In the genomic region with DNA sequence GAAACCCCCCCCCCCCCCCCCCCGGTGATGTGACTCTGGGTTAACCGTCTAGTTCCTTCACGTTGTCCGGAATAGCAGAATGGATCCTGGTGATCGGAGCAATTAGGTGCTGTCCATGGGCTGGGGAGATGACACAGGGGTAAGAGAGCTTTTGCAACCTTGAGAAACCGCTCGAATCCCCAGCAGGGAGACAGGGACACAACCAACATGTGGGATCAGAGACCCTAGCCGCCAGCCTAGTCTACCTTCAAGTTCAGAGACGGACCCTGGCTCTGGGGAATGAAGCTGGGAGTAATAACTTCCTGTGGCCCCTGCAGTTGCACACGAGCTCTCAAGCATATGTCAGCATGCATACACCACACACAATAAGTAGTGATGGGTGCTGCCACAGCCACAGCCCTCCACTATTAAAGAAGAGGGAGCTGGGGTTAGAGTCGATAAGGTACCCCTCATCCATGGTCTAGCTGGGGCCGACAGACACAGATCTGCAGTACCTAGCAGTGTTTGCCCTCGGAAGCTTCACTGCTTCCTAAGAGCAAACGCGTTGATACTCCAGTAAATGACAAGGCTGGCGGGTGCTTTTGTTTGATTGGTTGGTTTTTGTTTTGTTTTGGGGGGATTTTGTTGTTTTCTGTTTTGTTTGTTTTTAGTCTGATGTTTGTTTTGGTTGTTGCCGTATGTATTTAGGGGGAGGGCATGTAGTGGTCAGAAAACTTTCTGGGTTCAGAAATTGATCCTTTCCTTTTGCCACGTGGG, we compare ENCODE assay signal across 7 mouse cellular contexts. TPM values are rescaled to one million over a fixed set of nuclear protein-coding genes. Genes with fewer than 3 reads are reported as not detected.
DNase-seq lines count a peak whose midpoint lies in the region; ATAC-seq and TF ChIP-seq lines count a peak whose summit lies in the region.

No protein-coding gene starts in this region.

- H3K79me2 ChIP-seq in liver, adult 2 months (ENCODE audit: control insufficient read depth, insufficient read depth, low read length): no peaks in the 10 kb centered on the region

- peak overlapping the region; percentile 78 for H3K4me2 ChIP-seq in forebrain, embryonic 14.5 days (ENCODE audit: low read length)
- peak overlapping the region; percentile 91 for H3K4me2 ChIP-seq in liver, embryonic 14.5 days (ENCODE audit: low read depth)
- peak overlapping the region; percentile 75 for H3K4me2 ChIP-seq in stomach, postnatal 0 days (replicated peaks; ENCODE audit: low read depth)

- TF ChIP-seq EP300 in liver, embryonic 14.5 days (IDR thresholded peaks at IDR 0.05; ENCODE audit: low read depth): no peak
- TF ChIP-seq EP300 in stomach, postnatal 0 days (optimal IDR thresholded peaks at IDR 0.05): no peak

- H3K4me1 ChIP-seq in liver, adult 2 months (ENCODE audit: control insufficient read depth, insufficient read depth, low read length): peaks cover 4% of the 10 kb centered on the region
- no peaks in the 10 kb centered on the region for H3K4me1 ChIP-seq in bone marrow macrophage, adult 2 months (ENCODE audit: control insufficient read depth, insufficient read depth, low read length)
- H3K4me1 ChIP-seq in forebrain, embryonic 14.5 days (ENCODE audit: control insufficient read depth, insufficient read depth, low read length): no peaks in the 10 kb centered on the region
- H3K4me1 ChIP-seq in liver, embryonic 14.5 days (replicated peaks; ENCODE audit: control insufficient read depth in 2 of 2, insufficient read depth in 2 of 2, low read length in 1 of 2): peaks cover 0 to 7% of the 10 kb centered on the region in 2 experiments; a peak in 3 of 4 replicates
- peaks cover 3% of the 10 kb centered on the region; the same call in 1 of the 2 replicates for H3K4me1 ChIP-seq in stomach, postnatal 0 days (replicated peaks; ENCODE audit: control insufficient read depth, insufficient read depth)

- H3K27me3 ChIP-seq in liver, adult 2 months (ENCODE audit: control insufficient read depth, insufficient read depth, low read length): no peaks in the 10 kb centered on the region
- no peaks in the 10 kb centered on the region for H3K27me3 ChIP-seq in forebrain, embryonic 14.5 days (replicated peaks; ENCODE audit: control insufficient read depth, insufficient read depth, low read length)
- H3K27me3 ChIP-seq in liver, embryonic 14.5 days (ENCODE audit: control insufficient read depth, insufficient read depth, low read length): no peaks in the 10 kb centered on the region
- H3K27me3 ChIP-seq in stomach, postnatal 0 days (ENCODE audit: control insufficient read depth, insufficient read depth, low read length): no peaks in the 10 kb centered on the region

- WGBS in liver, adult 2 months: 13% methylated on average over 18 of the region's 18 CpGs
- 23% methylated on average over 18 of the region's 18 CpGs for WGBS in forebrain, embryonic 14.5 days
- WGBS in liver, embryonic 14.5 days (ENCODE audit: insufficient replicate concordance): 16% methylated on average over 17 of the region's 18 CpGs
- 17% methylated on average over 17 of the region's 18 CpGs for WGBS in stomach, postnatal 0 days

- no peaks in the 10 kb centered on the region for H3K36me3 ChIP-seq in liver, adult 2 months (ENCODE audit: control insufficient read depth, insufficient read depth, low read length)
- no peaks in the 10 kb centered on the region for H3K36me3 ChIP-seq in forebrain, embryonic 14.5 days (ENCODE audit: control insufficient read depth, insufficient read depth, low read length)
- H3K36me3 ChIP-seq in liver, embryonic 14.5 days (replicated peaks; ENCODE audit: control insufficient read depth, insufficient read depth, low read depth): no peaks in the 10 kb centered on the region
- no peaks in the 10 kb centered on the region for H3K36me3 ChIP-seq in stomach, postnatal 0 days (ENCODE audit: control insufficient read depth, insufficient read depth, low read length)

- TF ChIP-seq POLR2A in liver, adult 2 months (IDR thresholded peaks at IDR 0.05; ENCODE audit: extremely low read depth, insufficient read depth, low read length): no peak
- no peak for TF ChIP-seq POLR2A in bone marrow macrophage, adult 2 months (IDR thresholded peaks at IDR 0.05; ENCODE audit: borderline replicate concordance, low read depth, low read length)

- H3K27ac ChIP-seq in liver, adult 2 months (replicated peaks; ENCODE audit: insufficient read depth, low read depth, low read length): no peak overlapping the region
- no peak overlapping the region for H3K27ac ChIP-seq in bone marrow macrophage, adult 2 months (ENCODE audit: insufficient read depth, low read depth, low read length)
- no peak overlapping the region for H3K27ac ChIP-seq in forebrain, embryonic 14.5 days (ENCODE audit: low read depth, low read length)
- no peak overlapping the region for H3K27ac ChIP-seq in liver, embryonic 14.5 days
- 0 out of 2 replicates have a peak overlapping the region, but pooled peaks have one; percentile 0 for H3K27ac ChIP-seq in stomach, postnatal 0 days (replicated peaks)

- TF ChIP-seq CTCF in liver, adult 2 months (IDR thresholded peaks at IDR 0.05; ENCODE audit: low read depth, low read length): no peak
- no peak for TF ChIP-seq CTCF in bone marrow macrophage, adult 2 months (IDR thresholded peaks at IDR 0.05; ENCODE audit: low read depth, low read length)
- TF ChIP-seq CTCF in liver, embryonic 14.5 days (IDR thresholded peaks at IDR 0.05; ENCODE audit: low read depth): no peak
- no peak for TF ChIP-seq CTCF in stomach, postnatal 0 days (IDR thresholded peaks at IDR 0.05; ENCODE audit: low read depth)

- peak overlapping the region; percentile 11 for H3K9ac ChIP-seq in liver, adult 2 months (ENCODE audit: low read depth, low read length)
- H3K9ac ChIP-seq in forebrain, embryonic 14.5 days (ENCODE audit: low read length): peak overlapping the region; percentile 73
- H3K9ac ChIP-seq in liver, embryonic 14.5 days (replicated peaks): peak overlapping the region; percentile 70
- H3K9ac ChIP-seq in stomach, postnatal 0 days (ENCODE audit: low read length): peak overlapping the region; percentile 61

- no peaks in the 10 kb centered on the region for H3K9me3 ChIP-seq in forebrain, embryonic 14.5 days (replicated peaks; ENCODE audit: control insufficient read depth, low read length)
- H3K9me3 ChIP-seq in liver, embryonic 14.5 days (ENCODE audit: control insufficient read depth, low read length): no peaks in the 10 kb centered on the region
- no peaks in the 10 kb centered on the region for H3K9me3 ChIP-seq in stomach, postnatal 0 days (ENCODE audit: control insufficient read depth, low read length)

- ATAC-seq in forebrain, embryonic 14.5 days: peak; percentile 17
- ATAC-seq in liver, embryonic 14.5 days (ENCODE audit: insufficient read depth): peak; percentile 12; the same call in 1 of the 2 replicates
- no peak for ATAC-seq in stomach, postnatal 0 days (ENCODE audit: low FRiP score, low TSS enrichment)

- peak overlapping the region; percentile 50; the same call in 1 of the 2 replicates for H3K4me3 ChIP-seq in liver, adult 2 months (ENCODE audit: insufficient read depth, low read depth, low read length)
- H3K4me3 ChIP-seq in bone marrow macrophage, adult 2 months (ENCODE audit: insufficient read depth, low read length): peak overlapping the region; percentile 77
- H3K4me3 ChIP-seq in forebrain, embryonic 14.5 days (ENCODE audit: low read depth, low read length): peak overlapping the region; percentile 53
- H3K4me3 ChIP-seq in liver, embryonic 14.5 days (ENCODE audit: insufficient read depth in 1 of 2, low read depth in 2 of 2, low read length in 2 of 2): peak overlapping the region; percentile 68 to 92
- peak overlapping the region; percentile 49 for H3K4me3 ChIP-seq in stomach, postnatal 0 days (ENCODE audit: low read depth, low read length)

- DNase-seq in liver, adult 2 months (ENCODE audit: extremely low read depth, low read depth, low spot score): no peak
- no peak for DNase-seq in liver
- no peak for DNase-seq in forebrain, embryonic 14.5 days (ENCODE audit: low spot score)
- no peak for DNase-seq in liver, embryonic 14.5 days (ENCODE audit: low read depth in 3 of 3, low spot score in 3 of 3)
- DNase-seq in stomach, postnatal 0 days (ENCODE audit: low spot score): no peak
- no peak for DNase-seq in adrenal gland, postnatal 36 days

RNA-seq across cellular contexts. Expression of gene Ift22, which starts 11.8 kb away (rescaled TPM):
- total RNA-seq in liver, adult 2 months (2014; rRNA removed): 2.4 and 3.2 TPM in 2 replicates
- polyA plus RNA-seq in liver, adult 2 months (2012; rRNA removed): 3.4 and 3.8 TPM in 2 replicates
- polyA plus RNA-seq in bone marrow macrophage, adult 2 months (2012; ENCODE audit: insufficient read depth, insufficient read length, missing spikeins): 37.3 and 44.9 TPM in 2 replicates
- 137 and 158 TPM in 2 replicates for polyA plus RNA-seq in forebrain, embryonic 14.5 days (2014; fragmentation: Nextera tagmentation; extraction: Ambion mirVana)
- 1.6 and 2.5 TPM in 2 replicates for polyA plus RNA-seq in liver, embryonic 14.5 days (2012; rRNA removed)
- polyA plus RNA-seq in liver, embryonic 14.5 days (2014; fragmentation: Nextera tagmentation; extraction: Ambion mirVana): 9.9 and 10.5 TPM in 2 replicates
- polyA plus RNA-seq in stomach, postnatal 0 days (2015; fragmentation: Nextera tagmentation; extraction: Ambion mirVana): 26.1 and 28.4 TPM in 2 replicates
- total RNA-seq in adrenal gland, postnatal 36 days (2021): 10 to 100 TPM; 31.9 to 39.4 TPM

RNA-seq across cellular contexts. Expression of gene Fis1, which starts 33.4 kb away (rescaled TPM):
- total RNA-seq in liver, adult 2 months (2014; rRNA removed): 106 and 115 TPM in 2 replicates
- polyA plus RNA-seq in liver, adult 2 months (2012; rRNA removed): 112 and 120 TPM in 2 replicates
- polyA plus RNA-seq in bone marrow macrophage, adult 2 months (2012; ENCODE audit: insufficient read depth, insufficient read length, missing spikeins): 146 and 149 TPM in 2 replicates
- polyA plus RNA-seq in forebrain, embryonic 14.5 days (2014; fragmentation: Nextera tagmentation; extraction: Ambion mirVana): 432 and 495 TPM in 2 replicates
- polyA plus RNA-seq in liver, embryonic 14.5 days (2012; rRNA removed): 115 and 154 TPM in 2 replicates
- polyA plus RNA-seq in liver, embryonic 14.5 days (2014; fragmentation: Nextera tagmentation; extraction: Ambion mirVana): 239 and 242 TPM in 2 replicates
- polyA plus RNA-seq in stomach, postnatal 0 days (2015; fragmentation: Nextera tagmentation; extraction: Ambion mirVana): 255 and 270 TPM in 2 replicates
- total RNA-seq in adrenal gland, postnatal 36 days (2021): 100 to 1,000 TPM; 200 to 208 TPM

RNA-seq across cellular contexts. Expression of gene Col26a1, which starts 36.7 kb away (rescaled TPM):
- total RNA-seq in liver, adult 2 months (2014; rRNA removed): not detected in 2 replicates
- polyA plus RNA-seq in liver, adult 2 months (2012; rRNA removed): not detected in 2 replicates
- polyA plus RNA-seq in bone marrow macrophage, adult 2 months (2012; ENCODE audit: insufficient read depth, insufficient read length, missing spikeins): not detected in 2 replicates
- polyA plus RNA-seq in forebrain, embryonic 14.5 days (2014; fragmentation: Nextera tagmentation; extraction: Ambion mirVana): 8.8 and 12.4 TPM in 2 replicates
- polyA plus RNA-seq in liver, embryonic 14.5 days (2012; rRNA removed): 0.10 and 0.18 TPM in 2 replicates
- polyA plus RNA-seq in liver, embryonic 14.5 days (2014; fragmentation: Nextera tagmentation; extraction: Ambion mirVana): 0.06 and 0.10 TPM in 2 replicates
- 2.9 and 3.5 TPM in 2 replicates for polyA plus RNA-seq in stomach, postnatal 0 days (2015; fragmentation: Nextera tagmentation; extraction: Ambion mirVana)
- total RNA-seq in adrenal gland, postnatal 36 days (2021): under 1 TPM; 0.26 to 0.43 TPM

RNA-seq across cellular contexts. Expression of gene Cldn15, which starts 46.7 kb away (rescaled TPM):
- total RNA-seq in liver, adult 2 months (2014; rRNA removed): 0.40 and 0.46 TPM in 2 replicates
- polyA plus RNA-seq in liver, adult 2 months (2012; rRNA removed): 0.51 and 0.81 TPM in 2 replicates
- polyA plus RNA-seq in bone marrow macrophage, adult 2 months (2012; ENCODE audit: insufficient read depth, insufficient read length, missing spikeins): not detected in 2 replicates
- 0.11 TPM in 1 of 2 replicates, not detected in the other for polyA plus RNA-seq in forebrain, embryonic 14.5 days (2014; fragmentation: Nextera tagmentation; extraction: Ambion mirVana)
- polyA plus RNA-seq in liver, embryonic 14.5 days (2012; rRNA removed): 2.8 and 3.5 TPM in 2 replicates
- 4.2 TPM in 2 replicates for polyA plus RNA-seq in liver, embryonic 14.5 days (2014; fragmentation: Nextera tagmentation; extraction: Ambion mirVana)
- polyA plus RNA-seq in stomach, postnatal 0 days (2015; fragmentation: Nextera tagmentation; extraction: Ambion mirVana): 5.1 and 6.8 TPM in 2 replicates
- total RNA-seq in adrenal gland, postnatal 36 days (2021): 10 to 100 TPM; 11.3 to 15.9 TPM

Comparison
In these comparisons a context has a peak if more than half of its experiments do, and no peak if none do; other contexts are left out.
1. H3K9ac ChIP-seq: peak in every context shown above with its lines; median percentile 73 in forebrain, embryonic 14.5 days; 70 in liver, embryonic 14.5 days; 61 in stomach, postnatal 0 days; 11 in liver, adult 2 months.